Mouse (Mus musculus) lung, adult 2 months (tissue): Measurements from ENCODE around the gene Rdx.

ENCODE experiments used
- CTCF ChIP-seq: fragments of 200-500 bp; IDR thresholded peaks from 2 replicates; pipeline ENCODE4 v1.5.1; 2011; ENCODE audit warnings: mild to moderate bottlenecking, low read length, control low read depth; ENCODE audit not compliant: insufficient read depth
- POLR2A ChIP-seq: fragments of 200-500 bp; IDR thresholded peaks from 2 replicates; pipeline ENCODE4 v1.6.1; 2011; ENCODE audit warnings: low read depth, mild to moderate bottlenecking, control low read depth, low read length, borderline replicate concordance; ENCODE audit errors: extremely low read depth

GRCm38 (mm10) chr9:52104225-52104615 is 57.2 kb downstream of the Rdx start:
- TF ChIP-seq POLR2A (no peak), CTCF (no peak)
